Mouse (Mus musculus) testis, adult 2 months (tissue): ENCODE results near the gene Stap1.

Experiments used
- CTCF ChIP-seq: fragments of 200-500 bp; IDR thresholded peaks from 2 replicates; pipeline ENCODE4 v1.5.1; 2012; ENCODE audit warnings: low read depth, mild to moderate bottlenecking, inconsistent platforms, low read length, moderate library complexity; ENCODE audit not compliant: control insufficient read depth, insufficient read depth, insufficient replicate concordance
- POLR2A ChIP-seq: fragments of 200-500 bp; IDR thresholded peaks from 2 replicates; pipeline ENCODE4 v1.6.1; 2012; ENCODE audit warnings: low read depth, mild to moderate bottlenecking, inconsistent platforms, low read length, moderate library complexity; ENCODE audit not compliant: control insufficient read depth

DNA sequence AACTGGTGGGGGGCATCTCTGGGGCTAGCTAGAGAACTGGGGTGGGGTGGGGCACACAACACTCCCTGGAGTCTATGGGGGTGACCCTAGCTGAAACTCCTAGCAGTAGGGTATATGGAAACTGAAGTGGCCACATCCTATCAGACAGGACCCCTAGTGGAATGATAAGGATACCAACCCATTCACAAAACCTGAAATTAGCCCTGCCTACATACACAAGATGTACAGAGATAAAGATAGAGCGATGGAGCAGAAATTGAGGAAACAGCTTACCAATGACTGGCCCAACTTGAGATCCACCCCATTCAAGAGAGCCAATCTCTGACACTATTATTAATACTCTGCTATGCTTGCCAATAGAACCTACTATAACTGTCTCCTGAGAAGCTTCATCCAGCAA, 8.0 kb upstream of the Stap1 start:
- TF ChIP-seq CTCF (no peak), POLR2A (no peak)
